Comparison of ENCODE assay signal across 24 mouse cellular contexts in the genomic region with DNA sequence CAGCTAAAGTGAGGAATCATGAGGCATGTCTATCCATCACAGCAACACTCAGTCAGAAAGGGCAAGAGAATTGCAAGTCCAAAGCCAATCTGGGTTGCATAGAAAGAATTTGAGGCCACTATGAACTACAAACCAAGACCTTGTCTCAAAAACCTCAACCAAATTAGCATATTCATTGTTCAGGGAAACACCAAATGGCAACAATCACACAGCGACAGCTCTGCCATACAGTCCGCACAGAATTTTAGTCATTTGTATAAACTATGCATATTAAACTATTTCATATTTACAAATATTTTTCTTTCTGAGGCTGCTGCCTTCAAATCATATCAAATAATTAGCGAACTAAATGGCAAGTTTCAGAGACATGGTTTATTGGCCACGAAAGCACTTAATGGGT.
DNase-seq lines count a peak whose midpoint lies in the region; ATAC-seq and TF ChIP-seq lines count a peak whose summit lies in the region.
"Had no signal": no experiment of that assay in that cellular context is flagged by ENCODE, and none has a peak within 500 bp of the region (broad histone marks: within the 10 kb centered on the region; RNA-seq: fewer than 3 reads in every experiment).

No protein-coding gene starts in this region.

- intact Hi-C loops in heart, postnatal 25 days (cut with DNase I): no loop called here

- no peak overlapping the region for H3K4me2 ChIP-seq in heart, embryonic 13.5 days
- H3K4me2 ChIP-seq in heart, embryonic 16.5 days (ENCODE audit: low read depth, low read length): no peak overlapping the region
- H3K4me2 ChIP-seq in lung, embryonic 14.5 days: no peak overlapping the region
- H3K4me2 ChIP-seq: embryonic facial prominence, embryonic 12.5 days; forebrain, embryonic 13.5 days; forebrain, embryonic 15.5 days had no signal

- H3K4me3 ChIP-seq in heart, embryonic 13.5 days: no peak overlapping the region
- H3K4me3 ChIP-seq in heart, embryonic 16.5 days (ENCODE audit: low read length): no peak overlapping the region
- H3K4me3 ChIP-seq in lung, embryonic 14.5 days (ENCODE audit: low read depth, low read length): no peak overlapping the region
- H3K4me3 ChIP-seq: embryonic facial prominence, embryonic 10.5 days; embryonic facial prominence, embryonic 12.5 days; forebrain, embryonic 13.5 days; forebrain, embryonic 15.5 days had no signal

- TF ChIP-seq CTCF in lung, embryonic 14.5 days (IDR thresholded peaks at IDR 0.05; ENCODE audit: low read depth): no peak

- no peaks in the 10 kb centered on the region for H3K9me3 ChIP-seq in heart, embryonic 13.5 days
- no peaks in the 10 kb centered on the region for H3K9me3 ChIP-seq in heart, embryonic 16.5 days (replicated peaks; ENCODE audit: control insufficient read depth, low read length)
- H3K9me3 ChIP-seq in lung, embryonic 14.5 days (ENCODE audit: low read depth, low read length): no peaks in the 10 kb centered on the region
- H3K9me3 ChIP-seq: embryonic facial prominence, embryonic 10.5 days; embryonic facial prominence, embryonic 12.5 days; forebrain, embryonic 13.5 days; forebrain, embryonic 15.5 days; G1E had no signal

- H3K27ac ChIP-seq in heart, embryonic 13.5 days (replicated peaks): peak overlapping the region; percentile 65
- H3K27ac ChIP-seq in heart, embryonic 16.5 days (ENCODE audit: low read length): peak overlapping the region; percentile 75
- H3K27ac ChIP-seq in lung, embryonic 14.5 days (ENCODE audit: low read depth): no peak overlapping the region
- H3K27ac ChIP-seq: embryonic facial prominence, embryonic 10.5 days; embryonic facial prominence, embryonic 12.5 days; forebrain, embryonic 13.5 days; forebrain, embryonic 15.5 days had no signal

- peaks cover 21% of the 10 kb centered on the region for H3K4me1 ChIP-seq in heart, embryonic 13.5 days
- H3K4me1 ChIP-seq in heart, embryonic 16.5 days (ENCODE audit: control insufficient read depth, insufficient read depth, low read length): peaks cover 6% of the 10 kb centered on the region
- H3K4me1 ChIP-seq in lung, embryonic 14.5 days (ENCODE audit: insufficient read depth): no peaks in the 10 kb centered on the region
- H3K4me1 ChIP-seq: embryonic facial prominence, embryonic 10.5 days; embryonic facial prominence, embryonic 12.5 days; forebrain, embryonic 13.5 days; forebrain, embryonic 15.5 days had no signal

- no peaks in the 10 kb centered on the region for H3K36me3 ChIP-seq in heart, embryonic 13.5 days
- no peaks in the 10 kb centered on the region for H3K36me3 ChIP-seq in heart, embryonic 16.5 days (ENCODE audit: control insufficient read depth, insufficient read depth)
- H3K36me3 ChIP-seq in lung, embryonic 14.5 days (ENCODE audit: insufficient read depth): no peaks in the 10 kb centered on the region
- H3K36me3 ChIP-seq: embryonic facial prominence, embryonic 10.5 days; embryonic facial prominence, embryonic 12.5 days; forebrain, embryonic 15.5 days; G1E had no signal

- no peaks in the 10 kb centered on the region for H3K27me3 ChIP-seq in heart, embryonic 13.5 days (replicated peaks)
- H3K27me3 ChIP-seq in heart, embryonic 16.5 days (ENCODE audit: control insufficient read depth, insufficient read depth, low read length): no peaks in the 10 kb centered on the region
- no peaks in the 10 kb centered on the region for H3K27me3 ChIP-seq in lung, embryonic 14.5 days (ENCODE audit: insufficient read depth, low read length)
- H3K27me3 ChIP-seq: CH12.LX; embryonic facial prominence, embryonic 12.5 days; forebrain, embryonic 13.5 days; forebrain, embryonic 15.5 days had no signal

- no peak for ATAC-seq in heart, embryonic 13.5 days (ENCODE audit: extremely low read depth, insufficient number of reproducible peaks, low FRiP score, low TSS enrichment)
- ATAC-seq in heart, embryonic 16.5 days (replicated peaks; ENCODE audit: extremely low read depth, insufficient read depth, low FRiP score): no peak
- ATAC-seq in lung, embryonic 14.5 days (ENCODE audit: insufficient read depth): peak; percentile 66; the same call in 1 of the 2 replicates
- ATAC-seq: activated CD4-positive, CD25-positive, alpha-beta regulatory T cell, adult 4 months; CD4-positive, CD25-positive, alpha-beta regulatory T cell, adult 4 months; forebrain, embryonic 13.5 days; forebrain, embryonic 15.5 days; Patski had no signal

- no peak overlapping the region for H3K9ac ChIP-seq in heart, embryonic 13.5 days
- H3K9ac ChIP-seq in heart, embryonic 16.5 days (ENCODE audit: low read length): no peak overlapping the region
- no peak overlapping the region for H3K9ac ChIP-seq in lung, embryonic 14.5 days
- H3K9ac ChIP-seq: embryonic facial prominence, embryonic 12.5 days; forebrain, embryonic 13.5 days; forebrain, embryonic 15.5 days had no signal

- DNase-seq in heart, adult 11 months: no peak
- no peak for DNase-seq in heart, postnatal 25 days (ENCODE audit: low spot score)
- peak; percentile 69 for DNase-seq in lung, embryonic 14.5 days
- DNase-seq in lung, postnatal 25 days (ENCODE audit: low spot score): no peak
- DNase-seq: adrenal gland, adult 8-10 months; adrenal gland, postnatal 14 days; adrenal gland, postnatal 36 days; B cell, adult 2 months; cerebellum, adult 11-12 months; cerebellum, adult 2 months; cerebellum, adult 9-10 months; cerebellum, postnatal 10 days; cerebellum, postnatal 25 days had no signal

- 70% methylated on average over 4 of the region's 4 CpGs for WGBS in heart, embryonic 13.5 days
- 69% methylated on average over 4 of the region's 4 CpGs for WGBS in heart, embryonic 16.5 days
- 42% methylated on average over 4 of the region's 4 CpGs for WGBS in lung, embryonic 14.5 days
